Mouse (Mus musculus) small intestine, adult 2 months (tissue): ENCODE results near the gene Hap1.

ENCODE experiments used
- CTCF ChIP-seq: fragments of 200-500 bp; IDR thresholded peaks from 2 replicates; pipeline ENCODE4 v1.5.1; 2012; ENCODE audit warnings: low read depth, mild to moderate bottlenecking, control low read depth, inconsistent platforms, low read length, moderate library complexity, mixed read lengths; ENCODE audit not compliant: insufficient replicate concordance, insufficient read length; ENCODE audit errors: extremely low read depth
- POLR2A ChIP-seq: fragments of 200-500 bp; IDR thresholded peaks from 2 replicates; pipeline ENCODE4 v1.6.1; 2012; ENCODE audit warnings: low read depth, mild to moderate bottlenecking, control low read depth, inconsistent platforms, low read length, moderate library complexity

GRCm38 (mm10) chr11:100398517-100398916, 42.6 kb upstream of the Hap1 start:
- TF ChIP-seq POLR2A (no peak), CTCF (no peak)
